Mouse (Mus musculus) ZHBTc4 (cell line): ENCODE results near the gene Ncbp3.

Experiments used
- DNase-seq: peaks from one replicate; pipeline ENCODE4 v3.0.0-alpha.2; 2011; ENCODE audit warnings: low read depth, low spot score

Ncbp3 gene

GRCm38 (mm10) chr11:73137116-73137515 is 89.5 kb downstream of the Ncbp3 start:
- no peak for DNase-seq

- DNase-seq, result peak; percentile 97
Measured at GRCm38 (mm10) chr11:73137591-73138501, 90.3 kb downstream of the Ncbp3 start, which contains the start of gene Haspin. Gene Haspin (minus strand): TSS chr11:73138294.
